Mouse (Mus musculus) midbrain, embryonic 14.5 days (tissue): Measurements from ENCODE around the gene Csnk1e. TPM values are rescaled to one million over a fixed set of nuclear protein-coding genes. Genes with fewer than 3 reads are reported as not detected.

Experiments used
- ATAC-seq: fragments of 200-750 bp; cut with Nextera tagmentation; 2 replicates; pipeline ENCODE4 v1.8.0; 2017; ENCODE audit warnings: moderate number of reproducible peaks, moderate library complexity; ENCODE audit not compliant: low FRiP score, low TSS enrichment
- DNase-seq: peaks from one replicate; pipeline ENCODE4 v3.0.0-alpha.2; 2015
- H3K27ac ChIP-seq: fragments of 300-500 bp; sonication (generic); replicated peaks from 2 replicates; pipeline ENCODE4 v1.5.1; 2014; ENCODE audit warnings: mild to moderate bottlenecking, low read depth, low read length, moderate library complexity
- H3K27me3 ChIP-seq: fragments of 300-500 bp; sonication (generic); 2 replicates; pipeline ENCODE4 v1.6.1; 2014; ENCODE audit warnings: low read length, control low read depth, mixed read lengths; ENCODE audit not compliant: control insufficient read depth, insufficient read depth
- H3K36me3 ChIP-seq: fragments of 300-500 bp; sonication (generic); 2 replicates; pipeline ENCODE4 v1.6.1; 2014; ENCODE audit warnings: low read length, control low read depth; ENCODE audit not compliant: control insufficient read depth, insufficient read depth
- H3K4me1 ChIP-seq: fragments of 300-500 bp; sonication (generic); 2 replicates; pipeline ENCODE4 v1.6.1; 2014; ENCODE audit warnings: mild to moderate bottlenecking, antibody characterized with exemption, low read length, control low read depth; ENCODE audit not compliant: control insufficient read depth, insufficient read depth
- H3K4me2 ChIP-seq: fragments of 300-500 bp; sonication (generic); 2 replicates; pipeline ENCODE4 v1.6.1; 2014; ENCODE audit warnings: mild to moderate bottlenecking, low read length, moderate library complexity
- H3K4me3 ChIP-seq: fragments of 300-500 bp; sonication (generic); replicated peaks from 2 replicates; pipeline ENCODE4 v1.5.1; 2014; ENCODE audit warnings: low read depth, low read length
- H3K9ac ChIP-seq: fragments of 300-500 bp; sonication (generic); replicated peaks from 2 replicates; pipeline ENCODE4 v1.6.1; 2014; ENCODE audit warnings: mild to moderate bottlenecking, low read length, moderate library complexity
- H3K9me3 ChIP-seq: fragments of 300-500 bp; sonication (generic); 2 replicates; pipeline ENCODE4 v1.6.1; 2016; ENCODE audit warnings: low read length, control low read depth, mixed read lengths; ENCODE audit not compliant: control insufficient read depth
- WGBS: fragments of 180-500 bp; shearing (Covaris S2); extraction: QIAGEN DNeasy Blood & Tissue Kit; methylation state at CpG from one replicate; pipeline ENCODE4 v1.1.7; 2014; 5-methylcytosine and 5-hydroxymethylcytosine counted together
- polyA plus RNA-seq: library from polyadenylated mRNA; unstranded; fragments of >200 nt; fragmentation: Nextera tagmentation; extraction: Ambion mirVana; gene quantifications from 2 replicates; pipeline ENCODE4 v1.2.1, GENCODE M21; 2014

The Csnk1e gene
- polyA plus RNA-seq, 1 experiment from 2014 or later, result 225 TPM

DNA sequence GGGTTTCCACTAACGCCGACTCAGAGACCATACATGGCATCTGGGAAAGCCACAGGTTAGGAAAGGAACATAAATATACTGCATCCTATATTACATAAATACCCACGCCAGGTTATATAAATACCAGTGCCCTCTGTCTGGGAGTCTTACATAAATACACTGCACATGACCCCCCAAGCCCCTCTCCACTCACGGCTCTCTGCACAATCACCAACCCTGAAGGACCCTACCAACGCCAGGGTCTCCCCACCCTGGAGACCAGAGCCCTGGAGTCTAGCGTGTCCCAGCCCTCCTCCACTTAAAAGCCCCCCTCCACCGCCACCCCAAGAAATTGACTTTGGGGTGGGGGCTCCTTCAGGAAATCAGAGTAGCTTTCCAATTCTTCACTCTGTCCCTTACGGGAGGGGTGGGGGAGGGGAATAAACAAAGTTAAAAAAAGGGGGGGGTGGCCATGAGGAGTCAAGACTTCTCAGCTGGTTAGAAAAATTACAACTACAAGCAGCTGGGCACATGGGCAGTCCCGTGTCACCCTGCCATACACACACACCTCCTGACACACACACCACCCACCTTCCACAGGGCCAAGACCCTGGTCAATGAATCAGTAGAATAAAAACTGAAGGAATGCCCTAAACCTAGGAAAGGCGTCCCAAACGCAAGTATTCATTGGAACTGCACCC, 14.6 kb downstream of the Csnk1e start:
- Histone ChIP-seq H3K4me2 (peak overlapping the region; percentile 88), H3K36me3 (peaks cover 31% of the 10 kb centered on the region), H3K4me3 (peak overlapping the region; percentile 92), H3K27ac (peak overlapping the region; percentile 98), H3K27me3 (no peaks in the 10 kb centered on the region), H3K9ac (peak overlapping the region; percentile 100), H3K4me1 (peaks cover 57% of the 10 kb centered on the region), H3K9me3 (no peaks in the 10 kb centered on the region)
- DNase-seq, result no peak
- 19% methylated on average over 11 of the region's 11 CpGs for WGBS
- peak; percentile 15; the same call in 1 of the 2 replicates for ATAC-seq

- Histone ChIP-seq H3K4me2 (peak overlapping the region; percentile 88), H3K4me3 (peak overlapping the region; percentile 92), H3K36me3 (peaks cover 36% of the 10 kb centered on the region), H3K27me3 (no peaks in the 10 kb centered on the region), H3K9ac (peak overlapping the region; percentile 100), H3K9me3 (no peaks in the 10 kb centered on the region), H3K27ac (0 out of 2 replicates have a peak overlapping the region, but pooled peaks have one; percentile 41), H3K4me1 (peaks cover 63% of the 10 kb centered on the region)
- 64% methylated on average over 4 of the region's 4 CpGs for WGBS
- DNase-seq, result peak; percentile 46
- ATAC-seq, result no peak
Measured at GRCm38 (mm10) chr15:79440223-79440622, 15.1 kb downstream of the Csnk1e start.

GRCm38 (mm10) chr15:79439386-79439785, 16.0 kb downstream of the Csnk1e start:
- Histone ChIP-seq H3K36me3 (peaks cover 45% of the 10 kb centered on the region), H3K9me3 (no peaks in the 10 kb centered on the region), H3K9ac (peak overlapping the region; percentile 40; the same call in 1 of the 2 replicates), H3K4me1 (peaks cover 64% of the 10 kb centered on the region), H3K27me3 (no peaks in the 10 kb centered on the region), H3K27ac (no peak overlapping the region), H3K4me3 (no peak overlapping the region), H3K4me2 (peak overlapping the region; percentile 88)
- ATAC-seq (no peak), DNase-seq (no peak)
- 85% methylated on average over 4 of the region's 4 CpGs for WGBS

- H3K9ac ChIP-seq, result peak overlapping the region; percentile 36; the same call in 1 of the 2 replicates
- H3K27ac ChIP-seq, result no peak overlapping the region
- no peaks in the 10 kb centered on the region for H3K27me3 ChIP-seq
- peak overlapping the region; percentile 88 for H3K4me2 ChIP-seq
- ATAC-seq, result no peak
- WGBS, result 92% methylated on average over 8 of the region's 8 CpGs
- peaks cover 64% of the 10 kb centered on the region for H3K4me1 ChIP-seq
- peaks cover 50% of the 10 kb centered on the region for H3K36me3 ChIP-seq
- H3K4me3 ChIP-seq, result no peak overlapping the region
- DNase-seq, result no peak
- no peaks in the 10 kb centered on the region for H3K9me3 ChIP-seq
Measured at GRCm38 (mm10) chr15:79438816-79439215, 16.6 kb downstream of the Csnk1e start.

- no peak overlapping the region for H3K4me3 ChIP-seq
- ATAC-seq, result no peak
- 83% methylated on average over 6 of the region's 6 CpGs for WGBS
Measured at GRCm38 (mm10) chr15:79438209-79438810, 17.1 kb downstream of the Csnk1e start.

DNA sequence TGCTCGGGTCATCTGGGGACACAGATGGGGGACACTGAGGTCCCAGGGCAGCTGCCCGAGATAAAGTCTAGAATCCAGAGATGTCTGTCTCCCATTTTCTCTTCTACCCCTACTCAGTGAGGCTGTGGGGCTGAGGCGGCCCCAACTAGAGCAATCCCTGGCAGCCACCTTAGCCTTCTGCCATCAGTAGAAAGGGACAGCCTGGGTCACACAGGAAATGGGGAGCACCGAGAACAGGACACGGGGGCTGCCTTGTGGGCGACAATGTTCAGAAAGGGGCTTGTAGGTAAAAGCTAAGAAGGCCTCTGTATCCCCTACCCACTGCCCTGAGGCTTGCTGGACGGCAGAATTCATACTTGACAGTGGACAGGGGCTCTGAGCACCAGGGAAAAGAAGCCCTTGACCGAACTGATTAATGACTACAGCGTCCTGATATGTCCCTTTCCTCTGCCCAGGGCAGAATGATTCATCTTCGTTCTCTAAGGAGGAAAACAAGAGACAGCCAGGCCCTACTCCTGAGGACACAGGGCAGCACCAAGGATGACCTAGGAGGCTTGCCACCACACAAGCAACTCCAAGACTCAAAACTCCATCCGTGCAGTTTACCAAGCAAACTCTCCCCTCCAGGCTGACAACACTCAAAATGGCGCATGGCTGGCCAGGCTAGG, 17.7 kb downstream of the Csnk1e start:
- DNase-seq (no peak), ATAC-seq (no peak)

More at GRCm38 (mm10) chr15:79438209-79438810, 17.1 kb downstream of the Csnk1e start:
- Histone ChIP-seq H3K27ac (no peak overlapping the region), H3K36me3 (peaks cover 53% of the 10 kb centered on the region), H3K4me1 (peaks cover 64% of the 10 kb centered on the region), H3K4me2 (peak overlapping the region; percentile 88), H3K9me3 (no peaks in the 10 kb centered on the region), H3K27me3 (no peaks in the 10 kb centered on the region), H3K9ac (peak overlapping the region; percentile 36; the same call in 1 of the 2 replicates)
- no peak for DNase-seq

GRCm38 (mm10) chr15:79436481-79436921, 18.9 kb downstream of the Csnk1e start:
- Histone ChIP-seq H3K4me3 (no peak overlapping the region), H3K4me1 (peaks cover 57% of the 10 kb centered on the region), H3K9ac (peak overlapping the region; percentile 16; the same call in 1 of the 2 replicates), H3K27ac (no peak overlapping the region), H3K9me3 (no peaks in the 10 kb centered on the region), H3K4me2 (0 out of 2 replicates have a peak overlapping the region, but pooled peaks have one; percentile 3), H3K27me3 (no peaks in the 10 kb centered on the region), H3K36me3 (peaks cover 69% of the 10 kb centered on the region)
- WGBS, result 50% methylated on average over 7 of the region's 7 CpGs
- ATAC-seq (no peak), DNase-seq (no peak)

More for the DNA sequence above, 17.7 kb downstream of the Csnk1e start:
- Histone ChIP-seq H3K4me3 (no peak overlapping the region), H3K36me3 (peaks cover 58% of the 10 kb centered on the region), H3K27ac (no peak overlapping the region), H3K27me3 (no peaks in the 10 kb centered on the region), H3K4me1 (peaks cover 62% of the 10 kb centered on the region), H3K9ac (no peak overlapping the region), H3K4me2 (0 out of 2 replicates have a peak overlapping the region, but pooled peaks have one; percentile 12), H3K9me3 (no peaks in the 10 kb centered on the region)
- WGBS, result 92% methylated on average over 12 of the region's 12 CpGs

DNA sequence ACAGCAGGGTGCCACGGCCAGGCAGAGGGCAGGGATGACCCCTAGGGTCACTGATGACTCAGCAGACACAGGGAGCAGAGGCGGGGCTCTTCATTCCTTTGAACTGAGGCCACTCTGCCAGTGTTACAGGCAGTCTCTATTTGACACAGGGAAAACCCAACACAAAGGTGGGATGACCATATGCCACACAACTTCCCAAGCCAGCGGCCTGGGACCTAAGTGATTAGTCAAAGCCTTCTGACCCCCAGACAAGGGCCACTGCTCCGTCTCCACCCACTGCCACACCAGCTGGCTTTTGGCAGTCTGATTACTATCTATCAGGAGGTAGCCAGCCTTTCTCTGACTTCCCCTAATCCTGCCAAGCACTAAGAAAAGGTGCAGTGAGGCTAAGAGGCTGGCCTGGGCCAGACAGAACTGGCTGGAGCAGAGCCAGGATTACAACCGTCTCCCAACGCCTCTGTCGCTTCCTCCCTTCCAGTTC, 20.1 kb downstream of the Csnk1e start:
- H3K4me1 ChIP-seq, result peaks cover 51% of the 10 kb centered on the region
- ATAC-seq (no peak), DNase-seq (peak; percentile 41)
- H3K4me2 ChIP-seq, result no peak overlapping the region
- peaks cover 77% of the 10 kb centered on the region for H3K36me3 ChIP-seq
- no peak overlapping the region for H3K9ac ChIP-seq
- WGBS, result 17% methylated on average over 7 of the region's 7 CpGs
- H3K27ac ChIP-seq, result peak overlapping the region; percentile 41; the same call in 1 of the 2 replicates
- no peaks in the 10 kb centered on the region for H3K27me3 ChIP-seq
- H3K9me3 ChIP-seq, result no peaks in the 10 kb centered on the region
- H3K4me3 ChIP-seq, result no peak overlapping the region
